Mouse (Mus musculus): ENCODE data around the gene Zic1.

- TF ChIP-seq CTCF (IDR thresholded peaks at IDR 0.05; ENCODE audit: low read depth, low read length) (no peak), POLR2A (IDR thresholded peaks at IDR 0.05; ENCODE audit: extremely low read depth, insufficient read depth, low read length) (no peak)
Observed at GRCm38 (mm10) chr9:91374665-91375064, 9.1 kb upstream of the Zic1 start.

Data from liver, adult 2 months (tissue).